Mouse (Mus musculus) gastrocnemius, postnatal 14 days (tissue): ENCODE measurements around the gene Usp43. TPM values are rescaled to one million over a fixed set of nuclear protein-coding genes. Genes with fewer than 3 reads are reported as not detected.
A peak's percentile ranks its signal among the peaks of the same experiment; 100 is the strongest.

Source experiments
- DNase-seq: peaks from one replicate; pipeline ENCODE4 v3.0.0; 2021; ENCODE audit warnings: mixed read lengths
- intact Hi-C: fragments of 180-260 bp; cut with DNase I; formaldehyde crosslinking; loops from one replicate; pipeline ENCODE4 v1.15.1; 2025; ENCODE audit warnings: low total_unique reads
- total RNA-seq, 2 experiments: library from RNA; stranded (reverse); gene quantifications; 2 replicates each; pipeline ENCODE4 v1.2.3; 2021

The Usp43 gene
- total RNA-seq, 2 experiments from 2014 or later: 0.80 to 0.90 TPM

DNA sequence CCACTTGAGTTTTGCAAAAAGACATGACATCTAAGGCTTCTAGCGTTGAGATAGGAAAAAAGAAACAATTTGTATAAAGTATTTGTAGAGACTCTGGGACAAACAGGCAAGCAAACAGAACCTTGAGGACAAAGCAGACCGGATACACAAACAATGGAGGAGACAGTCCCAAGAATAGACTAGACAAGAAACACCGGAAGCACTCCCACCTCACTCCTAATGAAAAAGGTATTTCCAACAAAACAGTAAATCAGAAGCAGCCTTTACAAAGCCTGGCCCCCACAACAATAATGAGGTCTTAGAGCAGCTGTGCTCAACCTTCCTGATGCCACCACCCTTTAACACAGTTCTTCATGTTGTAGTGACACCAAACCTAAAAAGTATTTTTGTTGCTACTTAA, 4.8 kb downstream of the Usp43 start:
- intact Hi-C loops: no loop called here
- no peak for DNase-seq

DNA sequence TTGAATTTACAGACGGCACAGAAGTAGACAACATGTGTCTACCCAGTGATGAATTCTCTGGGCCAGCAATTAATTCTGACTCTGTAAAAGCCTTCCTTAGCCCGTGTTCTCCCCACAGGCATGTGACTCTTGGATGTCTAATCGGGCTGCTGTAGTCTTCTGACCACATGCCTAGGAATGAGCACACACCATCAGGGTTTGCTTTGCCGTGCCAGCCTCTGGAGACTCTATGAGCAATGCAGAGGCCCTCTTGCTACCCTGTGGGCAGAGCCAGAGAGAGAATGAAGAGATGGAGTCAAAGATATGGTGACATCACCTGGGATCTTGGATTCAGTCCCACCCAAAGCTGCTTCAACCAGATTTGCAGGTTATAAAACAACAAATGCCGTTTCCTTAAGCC, 10.9 kb downstream of the Usp43 start:
- DNase-seq: no peak
- intact Hi-C loops: no loop called here

DNA sequence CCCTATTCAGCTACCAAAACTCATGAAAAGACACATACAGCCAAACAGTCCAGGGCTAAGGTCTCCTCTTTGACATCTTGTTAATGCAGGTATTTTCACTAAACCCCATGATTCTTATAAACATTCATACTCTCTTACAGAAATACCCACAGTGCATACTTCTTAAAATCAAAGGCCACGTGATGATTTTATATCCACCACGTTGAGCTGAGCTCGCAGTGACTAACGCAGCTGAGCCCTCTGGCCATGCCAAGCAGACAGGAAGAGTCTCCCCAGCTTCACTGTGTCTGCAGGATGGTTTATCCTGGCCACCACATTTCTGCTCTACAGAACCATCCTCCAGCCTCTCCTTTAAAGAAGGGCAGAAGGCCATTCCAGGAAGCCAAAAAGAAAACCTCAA, 18.2 kb downstream of the Usp43 start:
- DNase-seq: no peak
- intact Hi-C loops: no loop called here

DNA sequence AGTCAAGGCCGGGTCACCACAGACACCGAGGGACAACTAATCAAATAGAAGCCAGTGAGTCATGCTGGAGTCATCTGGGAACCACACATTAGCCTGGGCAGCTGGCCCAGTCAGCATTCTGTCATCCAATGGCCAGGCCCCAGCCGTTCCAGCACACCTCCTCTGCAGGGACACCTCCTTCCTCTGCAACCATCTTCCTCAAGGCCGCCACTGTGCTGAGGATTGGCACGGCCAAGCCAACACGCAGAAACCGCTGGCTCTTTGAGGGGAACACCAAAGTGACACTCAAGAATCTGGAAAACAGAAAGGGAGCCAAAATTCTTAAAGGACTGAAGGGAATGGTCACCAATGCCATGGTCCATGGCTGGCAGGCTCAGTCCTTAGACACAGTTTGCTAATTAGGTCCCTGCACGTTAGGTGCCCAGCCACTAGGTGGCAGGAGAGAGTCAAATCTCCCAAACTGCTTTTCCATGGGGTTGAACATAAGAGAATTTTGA, 24.8 kb downstream of the Usp43 start:
- intact Hi-C loops: no loop called here
- peak; percentile 80 for DNase-seq

DNA sequence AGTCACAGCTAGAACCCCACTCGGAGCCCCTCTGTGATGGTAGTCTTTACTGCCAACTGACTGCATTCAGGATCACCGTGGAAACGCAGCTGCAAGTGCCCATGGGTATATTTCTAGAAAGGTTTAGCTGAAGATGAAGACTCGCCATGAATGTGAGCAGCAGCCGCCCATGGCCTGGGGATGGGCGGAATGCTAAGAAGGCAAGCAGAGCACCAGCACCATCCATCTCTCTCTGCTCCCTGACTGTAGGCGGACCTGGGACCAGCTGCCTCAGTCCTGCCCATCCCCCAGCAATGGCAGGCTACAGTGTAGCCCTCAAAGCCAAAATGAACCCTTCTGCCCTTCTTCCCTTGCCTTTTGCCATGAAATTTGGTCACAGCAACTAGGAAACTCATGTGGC, 26.3 kb downstream of the Usp43 start:
- no peak for DNase-seq
- intact Hi-C loops: no loop called here

DNA sequence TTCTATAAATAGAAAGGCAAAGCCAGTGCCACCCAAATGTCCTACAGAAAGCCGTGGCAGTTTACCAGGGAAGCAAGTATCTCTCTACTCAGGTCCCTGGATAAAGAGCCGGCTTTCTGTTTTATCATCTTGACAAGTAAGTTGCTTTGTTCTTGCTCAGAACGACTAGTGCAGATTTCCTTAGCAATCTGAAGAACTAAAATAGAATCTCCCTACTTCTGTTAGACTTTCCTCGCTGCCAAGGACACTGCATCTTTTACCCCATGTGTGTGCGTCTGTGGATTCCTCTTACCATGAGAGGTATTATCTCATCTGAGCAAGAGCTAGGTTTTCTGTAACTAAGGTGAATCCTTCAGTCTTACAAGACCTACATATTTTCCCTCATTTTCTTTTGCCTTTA, 33.4 kb downstream of the Usp43 start:
- intact Hi-C loops: no loop called here
- no peak for DNase-seq

DNA sequence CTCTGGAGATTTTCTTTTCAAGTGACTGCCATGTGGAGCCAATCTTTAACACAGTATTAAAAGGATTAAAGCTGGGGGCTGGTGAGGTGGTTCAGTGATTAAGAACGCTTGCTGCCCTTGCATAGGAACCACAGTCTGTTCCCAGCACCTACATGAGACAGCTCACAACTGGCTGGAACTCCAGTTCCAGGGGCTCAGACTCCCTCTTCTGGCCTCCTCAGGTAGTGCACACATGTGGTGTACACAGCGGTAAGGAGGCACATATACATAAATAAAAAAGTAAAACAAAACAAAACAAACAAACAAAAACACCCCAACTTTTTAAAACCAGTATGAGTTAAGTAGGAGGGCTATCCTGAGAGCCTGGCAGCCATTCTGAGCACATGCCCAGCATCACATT, 36.0 kb downstream of the Usp43 start:
- DNase-seq: no peak
- intact Hi-C loops: no loop called here

DNA sequence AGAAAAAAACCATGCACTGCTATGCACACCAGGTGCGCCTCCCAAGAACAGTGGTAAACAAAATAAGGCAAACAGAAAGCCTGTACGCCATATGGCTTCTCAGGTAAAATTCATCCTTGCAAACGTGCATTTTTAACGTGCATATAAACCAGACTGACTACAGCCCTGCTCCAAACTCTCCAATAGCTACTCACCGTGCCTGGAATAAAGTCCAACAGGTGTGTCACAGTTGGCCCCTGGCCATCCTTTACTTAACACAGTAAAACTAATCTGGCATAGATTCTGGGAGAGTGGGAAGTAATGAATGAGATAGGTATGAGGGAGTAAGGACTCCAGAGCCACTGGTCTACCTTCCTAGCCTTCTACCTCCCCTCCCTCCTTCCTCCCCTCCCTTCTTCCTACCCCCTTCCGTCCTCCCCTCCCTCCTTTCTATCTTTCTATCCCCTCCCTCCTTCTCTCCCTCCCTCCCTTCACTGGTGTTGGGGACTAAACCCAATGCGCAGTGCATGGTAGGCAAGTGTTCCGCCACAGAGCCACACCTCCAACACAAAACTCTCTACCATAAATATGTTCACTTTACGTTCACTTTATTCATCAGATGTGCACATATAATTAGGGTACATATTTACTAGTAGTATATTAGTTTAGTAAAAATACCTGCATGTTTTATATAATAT, 56.3 kb downstream of the Usp43 start:
- DNase-seq: no peak
- intact Hi-C loops: no loop called here

DNA sequence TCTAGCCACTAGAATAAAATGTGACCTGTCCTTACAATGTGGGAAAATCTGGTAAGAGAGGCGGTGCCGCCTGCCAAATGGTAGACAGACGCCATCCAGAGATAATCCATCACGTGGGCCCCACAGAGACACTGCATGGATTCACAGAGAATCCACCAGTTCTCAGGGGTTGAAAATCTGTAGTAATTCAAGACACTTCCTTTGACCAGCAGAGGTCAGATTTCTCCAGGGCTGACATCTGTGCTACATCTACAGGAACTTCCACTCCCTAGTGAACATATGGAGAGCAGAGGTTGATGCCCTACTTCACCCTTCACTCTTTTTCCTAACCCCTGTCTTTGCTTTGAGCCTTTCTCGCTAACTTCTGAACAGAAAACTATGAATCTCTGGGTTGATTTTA, 56.9 kb downstream of the Usp43 start:
- intact Hi-C loops: no loop called here
- no peak for DNase-seq

DNA sequence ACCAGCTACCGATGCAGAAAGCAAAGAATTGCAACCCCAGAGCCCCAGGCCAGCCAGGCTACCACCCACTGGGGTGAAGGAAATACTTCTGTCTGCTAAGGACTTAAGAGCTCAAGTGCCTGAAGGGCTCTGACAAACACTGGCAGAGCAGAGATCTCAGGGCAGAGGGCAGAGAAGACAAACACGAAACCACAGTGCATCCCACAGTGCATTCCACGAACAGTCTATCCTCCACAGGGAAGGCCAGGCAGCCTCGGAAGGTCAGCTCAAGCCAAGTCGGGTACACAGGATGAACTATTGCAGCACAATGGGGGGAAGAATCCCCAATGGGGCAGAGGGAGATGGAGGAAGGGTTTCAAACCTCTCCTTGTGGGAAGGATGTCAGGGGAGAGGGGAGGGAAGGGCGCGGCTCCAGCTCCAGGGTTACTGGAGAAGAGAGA, 60.5 kb downstream of the Usp43 start:
- intact Hi-C loops: no loop called here
- DNase-seq: no peak

DNA sequence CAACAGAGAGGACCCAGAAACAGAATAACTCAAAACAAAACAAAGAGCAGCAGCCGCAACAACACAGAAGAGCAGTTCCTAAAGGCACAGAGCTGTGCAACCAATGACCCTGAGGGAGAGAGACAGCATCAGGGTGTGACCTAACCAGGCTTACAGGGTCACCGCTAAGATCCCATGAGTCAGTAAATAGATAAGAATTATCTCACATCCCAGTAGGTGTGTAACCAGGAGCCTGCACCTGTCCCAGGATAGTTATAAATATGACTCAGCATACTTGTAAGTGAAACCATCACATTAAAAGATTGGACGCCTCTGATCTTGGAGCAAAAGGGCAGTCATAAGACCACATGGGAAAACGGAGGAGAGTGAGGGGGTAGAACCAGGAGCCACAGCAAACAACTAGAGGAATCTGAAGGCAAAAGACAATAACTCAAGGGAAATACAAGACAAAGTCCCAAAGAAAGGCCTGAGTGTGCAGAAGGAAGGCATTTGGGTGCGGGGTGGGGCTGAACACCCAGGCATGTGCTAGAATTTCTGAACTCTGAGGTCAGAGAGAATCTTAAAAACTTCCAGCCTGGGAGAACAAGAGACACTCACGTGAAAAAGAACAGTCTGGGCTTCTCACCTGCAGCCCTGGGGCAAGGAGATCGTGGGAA, 61.1 kb downstream of the Usp43 start:
- no peak for DNase-seq
- intact Hi-C loops: no loop called here

DNA sequence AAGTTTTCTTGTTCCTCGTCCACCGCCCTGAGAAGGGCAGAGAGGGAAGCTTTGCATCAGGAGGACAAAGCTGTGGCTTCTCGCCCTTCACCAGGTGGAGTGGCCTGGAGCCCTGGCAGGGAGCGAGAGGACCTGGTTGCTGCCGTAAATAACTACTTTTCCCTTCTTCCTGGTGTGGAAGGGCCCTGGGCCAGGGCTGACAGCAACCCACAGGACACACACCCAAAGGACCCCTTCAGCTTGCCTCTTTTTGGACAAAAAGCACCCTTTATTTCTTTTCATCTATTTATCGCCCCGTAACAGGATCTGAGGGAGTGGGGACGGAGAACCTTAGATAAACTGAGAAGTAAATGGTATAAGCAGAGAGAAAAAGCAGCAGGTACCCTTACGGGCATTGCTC, 63.4 kb downstream of the Usp43 start:
- no peak for DNase-seq
- intact Hi-C loops: no loop called here

DNA sequence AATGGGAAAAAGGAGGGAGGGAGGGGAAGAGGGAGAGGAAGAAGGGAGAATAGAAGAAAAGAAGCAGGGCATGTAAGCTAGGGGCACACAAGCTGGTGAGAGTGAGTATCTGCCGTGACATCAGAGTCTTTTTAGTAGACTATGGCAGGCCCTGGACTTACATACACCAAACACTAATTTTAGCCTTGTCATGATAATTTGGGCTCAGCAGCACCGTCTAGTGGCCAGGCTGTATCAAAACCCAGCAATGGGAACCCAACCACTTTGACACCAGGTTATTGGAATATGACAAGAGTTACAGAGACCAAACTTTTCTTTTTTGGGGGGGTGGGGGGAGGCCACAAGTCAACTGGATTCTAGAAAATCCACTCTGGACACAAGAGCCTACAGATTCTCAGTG, 66.9 kb downstream of the Usp43 start:
- intact Hi-C loops: no loop called here

DNA sequence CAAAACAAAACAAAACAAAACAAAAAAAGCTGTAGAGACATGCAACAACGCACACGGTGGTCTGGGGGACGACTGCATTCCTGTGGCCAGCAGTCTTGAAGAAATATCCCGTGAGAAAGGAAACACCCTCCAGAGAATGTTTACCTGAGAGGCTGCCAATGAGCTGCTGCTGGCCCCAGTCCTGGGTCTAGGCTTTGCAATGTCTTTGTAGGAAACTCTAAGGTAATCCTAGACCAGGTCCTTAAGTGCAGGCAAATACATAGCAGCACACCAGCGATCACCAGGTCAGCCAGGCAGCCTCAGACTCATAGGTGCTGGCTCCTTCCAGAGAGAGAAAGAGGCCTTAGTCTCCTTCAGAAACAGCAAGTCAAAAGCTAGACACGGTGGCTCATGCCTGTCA, 68.0 kb downstream of the Usp43 start:
- DNase-seq: no peak
- intact Hi-C loops: no loop called here

More for the DNA sequence above, 66.9 kb downstream of the Usp43 start:
- DNase-seq: peak; percentile 28

DNA sequence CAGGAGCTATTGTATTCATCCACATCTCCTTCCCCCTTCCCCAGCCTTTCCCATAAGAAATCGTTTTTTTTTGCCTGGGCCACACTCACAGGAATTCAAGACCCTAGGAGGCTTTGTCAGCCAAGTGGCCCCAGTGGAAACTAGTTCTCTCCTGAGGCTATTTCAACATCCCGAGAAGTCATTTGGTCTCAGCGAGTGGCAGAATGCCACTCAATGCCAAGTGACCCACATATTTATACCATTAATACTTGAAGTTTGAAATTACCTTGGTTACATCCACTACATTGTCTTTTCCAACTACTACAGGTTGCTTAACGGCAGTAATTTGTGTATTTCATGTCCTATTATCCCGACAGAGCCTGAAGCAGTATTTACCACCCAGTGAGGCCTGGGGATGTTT, 70.2 kb downstream of the Usp43 start:
- no peak for DNase-seq
- intact Hi-C loops: no loop called here

DNA sequence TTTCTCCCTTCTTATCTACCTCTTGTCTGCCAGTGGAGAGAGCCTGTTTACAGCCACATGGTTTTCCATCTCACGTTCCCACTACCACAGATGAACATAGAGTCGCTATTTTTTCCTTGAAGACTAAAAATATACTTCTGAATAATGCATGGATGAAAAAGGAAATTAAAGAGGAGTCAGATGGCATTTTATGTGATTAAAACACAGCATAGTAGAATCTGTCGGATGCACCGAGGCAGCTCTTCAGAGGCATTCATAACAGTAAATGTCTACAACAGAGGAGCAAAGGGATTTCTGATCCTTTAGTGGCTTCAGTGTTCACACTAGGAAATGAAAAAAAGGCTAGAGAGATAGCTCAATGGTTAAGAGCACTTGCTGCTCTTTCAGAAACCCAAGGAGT, 76.8 kb downstream of the Usp43 start:
- intact Hi-C loops: no loop called here
- no peak for DNase-seq

DNA sequence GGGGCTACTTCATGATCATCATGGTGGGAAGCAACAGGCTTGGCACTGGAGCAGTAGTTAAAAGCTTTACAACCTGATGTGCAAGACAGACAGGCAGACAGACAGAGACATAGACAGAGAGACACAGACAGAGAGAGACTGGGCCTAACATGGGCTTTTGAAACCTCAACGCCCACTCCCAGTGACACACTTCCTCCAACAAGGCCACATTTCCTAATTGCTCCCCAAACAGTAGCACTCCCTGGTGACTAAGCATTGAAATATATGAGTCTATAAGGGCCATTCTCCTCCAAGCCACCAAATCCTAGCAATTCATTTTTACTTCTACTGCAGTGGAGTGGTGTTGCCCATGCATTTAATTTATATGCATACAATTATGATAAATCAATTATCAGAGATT, 82.1 kb downstream of the Usp43 start:
- intact Hi-C loops: no loop called here

DNA sequence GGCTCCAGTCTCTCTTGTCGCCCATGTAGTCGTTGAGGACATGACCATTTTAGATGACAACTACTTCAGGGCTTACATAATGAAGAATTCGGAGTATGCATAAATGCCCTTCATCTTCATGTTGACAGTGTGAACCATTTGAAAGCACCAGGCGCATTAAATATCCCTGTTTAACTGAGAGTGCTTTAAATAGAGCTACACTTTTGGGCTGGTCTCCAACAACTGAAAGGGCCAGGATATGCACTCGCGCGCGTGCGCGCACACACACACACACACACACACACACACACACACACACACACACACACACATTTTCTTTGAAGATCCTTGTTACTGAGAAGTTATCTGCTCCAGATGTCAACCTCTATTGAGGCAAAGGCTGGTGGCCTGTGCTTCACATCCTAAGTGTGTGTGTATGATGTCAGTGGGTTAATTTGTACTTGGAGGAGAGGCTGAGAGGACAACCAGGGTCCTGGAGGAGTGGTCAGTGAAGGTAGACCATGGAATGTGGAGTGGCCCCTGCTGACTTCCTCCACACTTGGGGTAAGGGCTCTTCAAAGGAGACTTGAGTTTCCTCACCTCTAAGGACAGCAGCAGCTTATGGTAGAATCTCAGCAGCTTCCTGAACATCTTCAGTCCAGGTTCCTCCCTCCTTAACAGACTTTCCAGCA, 86.4 kb downstream of the Usp43 start:
- DNase-seq: no peak
- intact Hi-C loops: no loop called here

More for the DNA sequence above, 82.1 kb downstream of the Usp43 start:
- no peak for DNase-seq

DNA sequence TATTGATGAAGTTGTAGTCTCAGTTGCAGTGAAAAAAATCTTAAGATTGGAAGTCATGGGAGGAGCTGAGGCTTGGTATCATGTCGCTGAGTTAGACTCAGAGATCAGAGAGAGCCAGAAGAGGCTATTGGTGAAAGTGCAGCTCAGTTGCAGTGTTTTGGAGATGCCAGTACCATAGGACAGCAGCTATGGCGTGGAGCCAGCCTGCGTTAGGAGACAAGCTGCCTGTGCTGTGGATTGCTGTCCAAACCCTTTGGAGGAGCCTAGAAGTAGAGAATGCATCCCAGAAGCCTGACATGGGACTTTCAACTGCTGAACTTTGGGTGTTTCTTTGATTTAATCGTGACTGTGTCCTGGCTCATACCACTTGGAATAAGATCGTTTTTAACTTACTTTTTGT, 90.1 kb downstream of the Usp43 start:
- intact Hi-C loops: no loop called here
- DNase-seq: no peak

DNA sequence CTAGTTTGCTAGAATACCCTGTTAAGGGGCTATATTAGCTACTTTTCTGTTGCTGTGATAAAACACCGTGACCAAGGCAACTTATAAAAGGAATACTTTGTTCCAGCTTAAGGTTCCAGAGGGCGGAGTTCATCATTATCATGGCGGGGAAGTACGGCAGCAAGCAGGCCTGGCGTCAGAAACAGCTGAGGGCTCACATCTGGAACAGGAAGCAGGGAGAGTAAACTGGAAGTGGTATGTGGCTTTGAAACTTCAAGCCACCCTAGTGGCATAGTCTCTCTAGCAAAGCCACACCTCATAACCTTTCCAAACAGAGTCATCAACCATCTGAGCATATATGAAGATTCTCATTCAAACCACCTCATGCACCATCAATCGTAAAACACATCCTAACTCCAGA, 92.4 kb downstream of the Usp43 start:
- intact Hi-C loops: no loop called here
- DNase-seq: no peak
